Mouse (Mus musculus) midbrain, embryonic 14.5 days (tissue): ENCODE data around the gene Grk2. TPM values are rescaled to one million over a fixed set of nuclear protein-coding genes. Genes with fewer than 3 reads are reported as not detected.

Experiments used
- ATAC-seq: fragments of 200-750 bp; cut with Nextera tagmentation; 2 replicates; pipeline ENCODE4 v1.8.0; 2017; ENCODE audit warnings: moderate number of reproducible peaks, moderate library complexity; ENCODE audit not compliant: low FRiP score, low TSS enrichment
- DNase-seq: peaks from one replicate; pipeline ENCODE4 v3.0.0-alpha.2; 2015
- H3K27ac ChIP-seq: fragments of 300-500 bp; sonication (generic); replicated peaks from 2 replicates; pipeline ENCODE4 v1.5.1; 2014; ENCODE audit warnings: mild to moderate bottlenecking, low read depth, low read length, moderate library complexity
- H3K27me3 ChIP-seq: fragments of 300-500 bp; sonication (generic); 2 replicates; pipeline ENCODE4 v1.6.1; 2014; ENCODE audit warnings: low read length, control low read depth, mixed read lengths; ENCODE audit not compliant: control insufficient read depth, insufficient read depth
- H3K36me3 ChIP-seq: fragments of 300-500 bp; sonication (generic); 2 replicates; pipeline ENCODE4 v1.6.1; 2014; ENCODE audit warnings: low read length, control low read depth; ENCODE audit not compliant: control insufficient read depth, insufficient read depth
- H3K4me1 ChIP-seq: fragments of 300-500 bp; sonication (generic); 2 replicates; pipeline ENCODE4 v1.6.1; 2014; ENCODE audit warnings: mild to moderate bottlenecking, antibody characterized with exemption, low read length, control low read depth; ENCODE audit not compliant: control insufficient read depth, insufficient read depth
- H3K4me2 ChIP-seq: fragments of 300-500 bp; sonication (generic); 2 replicates; pipeline ENCODE4 v1.6.1; 2014; ENCODE audit warnings: mild to moderate bottlenecking, low read length, moderate library complexity
- H3K4me3 ChIP-seq: fragments of 300-500 bp; sonication (generic); replicated peaks from 2 replicates; pipeline ENCODE4 v1.5.1; 2014; ENCODE audit warnings: low read depth, low read length
- H3K9ac ChIP-seq: fragments of 300-500 bp; sonication (generic); replicated peaks from 2 replicates; pipeline ENCODE4 v1.6.1; 2014; ENCODE audit warnings: mild to moderate bottlenecking, low read length, moderate library complexity
- H3K9me3 ChIP-seq: fragments of 300-500 bp; sonication (generic); 2 replicates; pipeline ENCODE4 v1.6.1; 2016; ENCODE audit warnings: low read length, control low read depth, mixed read lengths; ENCODE audit not compliant: control insufficient read depth
- WGBS: fragments of 180-500 bp; shearing (Covaris S2); extraction: QIAGEN DNeasy Blood & Tissue Kit; methylation state at CpG from one replicate; pipeline ENCODE4 v1.1.7; 2014; 5-methylcytosine and 5-hydroxymethylcytosine counted together
- polyA plus RNA-seq: library from polyadenylated mRNA; unstranded; fragments of >200 nt; fragmentation: Nextera tagmentation; extraction: Ambion mirVana; gene quantifications from 2 replicates; pipeline ENCODE4 v1.2.1, GENCODE M21; 2014

The Grk2 gene
- polyA plus RNA-seq, 1 experiment from 2014 or later: 29.0 TPM

GRCm38 (mm10) chr19:4270187-4270586, 35.8 kb downstream of the Grk2 start:
- H3K27ac ChIP-seq: no peak overlapping the region
- no peak overlapping the region for H3K4me2 ChIP-seq
- no peaks in the 10 kb centered on the region for H3K9me3 ChIP-seq
- peaks cover 6% of the 10 kb centered on the region; the same call in 1 of the 2 replicates for H3K27me3 ChIP-seq
- H3K4me1 ChIP-seq: peaks cover 5% of the 10 kb centered on the region; the same call in 1 of the 2 replicates
- no peak overlapping the region for H3K4me3 ChIP-seq
- peaks cover 15% of the 10 kb centered on the region for H3K36me3 ChIP-seq
- H3K9ac ChIP-seq: no peak overlapping the region
- no peak for DNase-seq
- ATAC-seq: no peak
- 74% methylated on average over 6 of the region's 6 CpGs for WGBS

- ATAC-seq: no peak
- Histone ChIP-seq H3K4me1 (peaks cover 5% of the 10 kb centered on the region; the same call in 1 of the 2 replicates), H3K9ac (peak within 1 kb of the TSS; percentile 23; the same call in 1 of the 2 replicates), H3K4me2 (peak within 1 kb of the TSS; percentile 47), H3K27ac (no peak within 1 kb of the TSS), H3K36me3 (peaks cover 15% of the 10 kb centered on the region), H3K27me3 (peaks cover 6% of the 10 kb centered on the region; the same call in 1 of the 2 replicates), H3K9me3 (no peaks in the 10 kb centered on the region), H3K4me3 (peak within 1 kb of the TSS; percentile 17)
- WGBS: 8% methylated on average over 46 of the region's 46 CpGs
- peak; percentile 34 for DNase-seq
Measured at GRCm38 (mm10) chr19:4268566-4269361, 37.3 kb downstream of the Grk2 start, which contains the start of gene Ssh3. TSS of gene Ssh3 (minus strand) at chr19:4269180.

GRCm38 (mm10) chr19:4265956-4266355, 40.1 kb downstream of the Grk2 start:
- Histone ChIP-seq H3K27me3 (peaks cover 6% of the 10 kb centered on the region; the same call in 1 of the 2 replicates), H3K9me3 (no peaks in the 10 kb centered on the region), H3K36me3 (peaks cover 3% of the 10 kb centered on the region; the same call in 1 of the 2 replicates), H3K9ac (no peak overlapping the region), H3K4me2 (no peak overlapping the region), H3K27ac (no peak overlapping the region), H3K4me3 (no peak overlapping the region), H3K4me1 (peaks cover 5% of the 10 kb centered on the region; the same call in 1 of the 2 replicates)
- ATAC-seq (no peak), DNase-seq (peak; percentile 18)
- WGBS: 63% methylated on average over 4 of the region's 4 CpGs

GRCm38 (mm10) chr19:4264171-4264780, 41.7 kb downstream of the Grk2 start:
- H3K4me2 ChIP-seq: no peak overlapping the region
- no peak for ATAC-seq
- H3K27me3 ChIP-seq: peaks cover 6% of the 10 kb centered on the region; the same call in 1 of the 2 replicates
- no peak overlapping the region for H3K27ac ChIP-seq
- DNase-seq: no peak
- no peaks in the 10 kb centered on the region for H3K36me3 ChIP-seq
- WGBS: 94% methylated on average over 6 of the region's 6 CpGs
- H3K4me1 ChIP-seq: peaks cover 5% of the 10 kb centered on the region; the same call in 1 of the 2 replicates
- no peaks in the 10 kb centered on the region for H3K9me3 ChIP-seq
- no peak overlapping the region for H3K4me3 ChIP-seq
- H3K9ac ChIP-seq: no peak overlapping the region

GRCm38 (mm10) chr19:4263702-4264101, 42.3 kb downstream of the Grk2 start:
- Histone ChIP-seq H3K27me3 (peaks cover 6% of the 10 kb centered on the region; the same call in 1 of the 2 replicates), H3K4me3 (no peak overlapping the region), H3K9me3 (no peaks in the 10 kb centered on the region), H3K27ac (no peak overlapping the region), H3K36me3 (no peaks in the 10 kb centered on the region), H3K4me2 (no peak overlapping the region), H3K4me1 (peaks cover under 1% of the 10 kb centered on the region; the same call in 1 of the 2 replicates), H3K9ac (no peak overlapping the region)
- DNase-seq (no peak), ATAC-seq (no peak)
- WGBS: 72% methylated on average over 14 of the region's 14 CpGs

GRCm38 (mm10) chr19:4262756-4263155, 43.3 kb downstream of the Grk2 start:
- DNase-seq (no peak), ATAC-seq (no peak)
- Histone ChIP-seq H3K27me3 (peaks cover under 1% of the 10 kb centered on the region; the same call in 1 of the 2 replicates), H3K9ac (no peak overlapping the region), H3K9me3 (no peaks in the 10 kb centered on the region), H3K4me2 (no peak overlapping the region), H3K4me3 (no peak overlapping the region), H3K36me3 (no peaks in the 10 kb centered on the region), H3K27ac (no peak overlapping the region), H3K4me1 (no peaks in the 10 kb centered on the region)
- 81% methylated on average over 6 of the region's 6 CpGs for WGBS

GRCm38 (mm10) chr19:4261038-4261698, 44.9 kb downstream of the Grk2 start:
- H3K27ac ChIP-seq: no peak overlapping the region
- H3K36me3 ChIP-seq: no peaks in the 10 kb centered on the region
- H3K4me3 ChIP-seq: no peak overlapping the region
- no peaks in the 10 kb centered on the region for H3K9me3 ChIP-seq
- no peaks in the 10 kb centered on the region for H3K27me3 ChIP-seq
- H3K4me1 ChIP-seq: no peaks in the 10 kb centered on the region
- no peak overlapping the region for H3K9ac ChIP-seq
- 56% methylated on average over 8 of the region's 8 CpGs for WGBS
- DNase-seq (peak; percentile 24), ATAC-seq (no peak)
- H3K4me2 ChIP-seq: no peak overlapping the region

GRCm38 (mm10) chr19:4257897-4258252, 48.1 kb downstream of the Grk2 start:
- H3K4me1 ChIP-seq: no peaks in the 10 kb centered on the region

More at GRCm38 (mm10) chr19:4257897-4258252, 48.1 kb downstream of the Grk2 start:
- H3K36me3 ChIP-seq: no peaks in the 10 kb centered on the region
- peak overlapping the region; percentile 59 for H3K4me3 ChIP-seq
- H3K4me2 ChIP-seq: peak overlapping the region; percentile 86
- DNase-seq: no peak
- no peak overlapping the region for H3K27ac ChIP-seq
- H3K9ac ChIP-seq: peak overlapping the region; percentile 45
- H3K27me3 ChIP-seq: no peaks in the 10 kb centered on the region
- H3K9me3 ChIP-seq: no peaks in the 10 kb centered on the region
- WGBS: 16% methylated on average over 12 of the region's 12 CpGs
- ATAC-seq: peak; percentile 50
